Mouse (Mus musculus): ENCODE results near the gene Prm1.
"Not testable (repeated sequence)": the region's sequence is repeated elsewhere in the genome, so short reads cannot be mapped to it uniquely, and the experiment has no call there.

Prm1 gene

DNA sequence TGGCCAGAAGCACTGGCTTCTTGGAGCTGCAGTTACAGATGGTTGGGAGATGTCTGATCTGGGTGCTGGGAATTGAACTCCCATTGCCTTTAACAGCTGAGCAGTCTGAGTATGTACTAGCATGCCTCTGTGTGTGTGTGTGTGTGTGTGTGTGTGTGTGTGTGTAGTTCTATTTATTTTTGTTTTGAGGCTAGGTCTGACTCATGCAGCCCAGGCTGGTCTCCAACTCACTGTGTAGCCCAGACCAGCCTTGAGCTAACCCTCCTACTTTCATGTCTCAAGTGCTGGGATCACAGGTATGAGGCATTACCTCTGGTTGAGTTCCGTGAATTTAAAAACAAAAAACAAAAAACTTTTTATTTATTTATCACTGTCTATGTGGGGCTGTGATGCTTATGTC lies 18.9 kb upstream of the Prm1 start:
- no peak for DNase-seq (ENCODE audit: low spot score in 2 of 2)

DNA sequence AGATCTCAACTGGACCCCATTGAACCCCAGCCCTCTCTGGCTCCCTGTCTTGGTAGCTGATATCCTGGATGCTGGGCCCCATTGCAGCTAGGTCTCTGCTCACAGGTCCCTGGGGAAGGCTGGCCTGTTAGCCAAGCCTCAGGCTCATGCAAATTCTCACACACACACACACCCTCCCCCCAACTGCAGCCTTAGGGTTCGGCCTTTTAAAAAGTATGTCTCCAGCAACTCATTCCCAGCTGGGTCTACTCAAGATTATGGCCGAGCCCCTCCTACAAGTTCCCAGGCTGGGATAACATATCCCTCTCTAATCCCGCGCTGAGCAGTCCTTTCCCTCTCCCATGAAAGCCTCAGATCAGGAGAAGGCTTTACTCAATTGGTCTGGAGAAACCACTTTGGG lies 15.7 kb upstream of the Prm1 start:
- no peak for DNase-seq (ENCODE audit: low spot score in 2 of 2)

DNA sequence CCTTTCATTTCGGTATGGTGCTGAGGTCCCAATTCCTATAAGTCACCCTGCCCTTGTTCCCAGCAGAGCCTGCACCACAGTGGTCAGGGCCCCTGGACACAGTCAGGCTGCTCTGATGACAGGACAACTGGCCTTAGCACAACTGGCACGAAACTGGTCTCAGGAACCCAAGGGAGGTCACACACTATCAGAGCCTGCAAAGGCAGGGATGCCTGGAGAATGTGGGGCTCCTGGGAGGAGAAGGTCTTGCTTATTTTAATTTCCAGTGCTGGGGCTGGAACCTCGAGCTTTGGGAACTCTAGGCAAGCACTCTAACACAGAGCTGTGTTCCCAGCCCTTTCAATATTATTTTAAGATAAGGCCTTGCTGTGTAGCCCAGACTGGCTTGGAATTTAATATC lies 14.3 kb upstream of the Prm1 start:
- no peak for DNase-seq (ENCODE audit: low spot score in 2 of 2)

DNA sequence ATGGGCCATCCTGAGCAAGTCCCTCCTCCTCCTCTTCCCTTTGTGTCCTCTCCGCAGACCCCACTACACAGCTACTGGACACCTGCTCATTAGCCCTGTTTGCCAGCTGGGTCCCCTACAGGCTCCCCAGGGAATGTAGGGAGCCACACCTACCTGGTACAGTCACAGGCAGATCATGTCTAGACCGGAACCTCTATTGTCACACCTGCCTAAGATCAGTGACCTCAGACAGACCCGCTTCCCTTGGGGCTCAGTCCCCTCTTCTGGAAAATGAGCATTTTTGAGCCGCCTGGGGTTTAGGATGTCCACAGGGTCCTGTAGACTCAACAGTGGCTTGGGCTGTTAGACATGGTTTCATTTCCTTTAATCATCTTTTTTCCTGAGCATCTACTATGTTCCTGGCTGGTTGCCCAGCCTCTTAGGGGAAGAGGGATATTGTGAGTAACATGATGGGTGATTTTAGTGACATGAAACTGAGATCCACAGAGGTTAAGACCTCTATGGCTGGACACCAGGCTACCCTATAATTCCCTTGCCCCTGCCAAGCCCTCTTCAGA lies 13.0 kb upstream of the Prm1 start:
- no peak for DNase-seq (ENCODE audit: low spot score in 2 of 2)

DNA sequence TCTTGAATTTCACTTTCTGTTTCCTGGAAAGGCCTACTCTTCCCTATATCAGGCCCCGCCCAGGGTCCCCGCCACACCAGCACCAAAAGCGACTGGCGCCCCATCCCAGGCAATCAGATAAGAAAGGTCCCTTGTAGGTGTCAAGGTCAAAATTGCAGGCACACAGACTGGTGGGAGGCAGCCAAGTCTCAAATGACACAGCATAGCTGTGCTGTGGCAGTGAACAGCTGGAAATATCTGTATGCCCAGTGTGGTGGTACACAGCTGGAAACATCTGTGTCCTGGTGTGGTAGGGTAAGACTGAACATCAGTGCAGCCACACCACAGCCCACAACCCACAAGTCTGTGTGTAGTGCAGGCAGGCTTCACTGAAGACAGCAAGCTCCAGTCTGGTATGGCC lies 9.2 kb upstream of the Prm1 start:
- no peak for DNase-seq (ENCODE audit: low spot score in 2 of 2)

DNA sequence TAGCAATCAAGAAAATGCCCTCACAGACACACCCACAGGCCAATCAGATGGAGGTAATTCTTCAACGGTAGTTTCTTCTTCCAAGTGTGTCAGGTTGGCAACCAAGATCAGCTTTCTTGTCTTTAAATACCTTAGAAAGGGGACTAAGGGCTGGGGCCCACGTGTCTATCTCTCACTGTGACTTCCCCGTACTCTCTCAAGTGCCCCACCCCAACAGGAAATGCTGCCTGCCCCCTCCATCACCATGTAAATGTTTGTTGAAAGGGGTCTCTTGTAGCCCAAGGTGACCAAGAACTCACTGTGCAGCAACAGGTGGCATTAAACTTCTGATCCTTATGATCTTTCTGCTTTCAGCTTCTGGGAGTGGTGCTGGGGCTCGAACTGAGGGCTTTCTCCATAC lies 8.1 kb upstream of the Prm1 start:
- no peak for DNase-seq (ENCODE audit: low spot score in 2 of 2)

DNA sequence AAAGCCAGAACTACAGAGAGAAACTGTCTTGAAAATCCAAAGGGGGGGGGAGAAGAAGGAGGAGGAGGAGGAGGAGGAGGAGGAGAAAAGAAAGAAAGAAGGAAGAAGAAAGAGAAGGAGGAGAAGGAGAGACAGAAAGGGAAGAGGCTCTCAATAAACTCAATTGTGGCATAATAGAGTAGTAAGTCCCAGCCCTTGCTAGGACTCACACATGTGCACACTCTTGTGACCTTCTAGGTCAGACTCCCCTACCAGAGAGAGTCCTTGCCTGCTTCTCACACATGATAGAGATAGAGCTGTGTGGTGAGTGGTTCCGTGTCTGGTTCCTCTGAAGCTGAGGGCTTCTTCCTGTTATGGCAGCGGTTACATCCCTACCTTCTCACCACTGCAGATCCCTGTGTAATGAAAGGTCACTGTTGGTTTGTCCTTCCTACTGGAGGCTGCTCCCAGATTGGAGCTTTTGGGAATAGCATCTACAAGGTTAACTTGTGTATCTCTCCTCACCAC lies 7.3 kb upstream of the Prm1 start, which contains the start of gene Gm11172:
Gene Gm11172, plus strand, starts transcription at position 51 of the 507 bp plus-strand sequence.
- DNase-seq (ENCODE audit: low spot score in 2 of 2): no peak

DNA sequence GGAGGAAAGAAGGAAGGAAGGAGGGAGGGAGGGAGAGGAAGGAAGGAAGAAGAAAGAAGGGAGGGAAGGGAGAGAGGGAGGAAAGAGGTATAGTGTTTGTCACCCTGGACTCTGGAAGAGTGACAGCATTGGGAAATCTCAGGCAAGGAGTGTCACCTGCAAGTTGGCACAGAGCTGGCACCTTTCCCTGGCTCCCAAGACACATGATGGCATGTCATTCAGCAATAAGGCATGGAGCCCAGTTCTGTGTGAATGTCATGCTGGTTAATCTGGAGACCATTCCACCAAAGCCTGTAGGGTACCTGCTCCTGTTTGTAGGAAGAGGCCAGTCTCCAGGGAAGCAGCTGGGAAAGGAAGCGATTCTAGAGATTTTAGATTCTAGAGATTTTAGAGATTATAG lies 4.7 kb upstream of the Prm1 start:
- DNase-seq (ENCODE audit: low spot score in 2 of 2): no peak

DNA sequence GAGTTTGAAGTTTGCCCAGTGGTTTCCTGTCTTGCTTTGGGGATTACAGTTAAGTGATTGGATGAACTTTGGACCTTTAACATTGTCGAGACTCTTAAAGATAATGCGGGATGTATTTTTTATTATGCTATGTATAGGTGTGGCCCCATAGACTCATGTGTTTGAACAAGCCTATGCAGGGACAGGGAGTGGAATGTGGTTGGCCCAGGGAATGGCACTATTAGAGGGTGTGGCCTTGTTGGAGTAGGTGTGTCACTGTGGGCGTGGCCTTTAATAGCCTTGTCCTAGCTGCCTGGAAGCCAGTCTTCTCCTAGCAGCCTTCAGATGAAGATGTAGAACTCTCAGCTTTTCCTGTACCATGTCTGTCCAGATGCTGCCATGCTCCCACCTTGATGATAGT lies 3.2 kb downstream of the Prm1 start:
- DNase-seq (ENCODE audit: low spot score in 2 of 2): not testable (repeated sequence)

DNA sequence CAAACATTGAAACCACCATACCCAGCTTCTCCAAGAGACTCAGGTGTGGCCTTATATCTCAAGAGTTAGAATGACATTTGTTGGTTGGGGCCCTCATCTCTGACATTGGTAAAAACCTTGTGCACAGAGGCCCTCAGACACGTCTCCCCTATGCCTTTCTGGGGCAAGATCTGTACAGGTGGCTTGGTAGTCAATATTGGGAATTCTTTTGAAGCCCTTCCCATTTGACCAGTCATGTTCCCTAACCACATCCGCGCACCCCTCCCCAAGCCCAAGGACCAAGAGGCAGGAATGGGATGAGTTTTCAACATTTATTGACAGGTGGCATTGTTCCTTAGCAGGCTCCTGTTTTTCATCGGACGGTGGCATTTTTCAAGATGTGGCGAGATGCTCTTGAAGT lies 9.6 kb downstream of the Prm1 start, which contains the start of gene Prm2:
Gene Prm2, minus strand, starts transcription at position 101 of the 400 bp plus-strand sequence.
- DNase-seq (ENCODE audit: low spot score in 2 of 2): no peak

DNA sequence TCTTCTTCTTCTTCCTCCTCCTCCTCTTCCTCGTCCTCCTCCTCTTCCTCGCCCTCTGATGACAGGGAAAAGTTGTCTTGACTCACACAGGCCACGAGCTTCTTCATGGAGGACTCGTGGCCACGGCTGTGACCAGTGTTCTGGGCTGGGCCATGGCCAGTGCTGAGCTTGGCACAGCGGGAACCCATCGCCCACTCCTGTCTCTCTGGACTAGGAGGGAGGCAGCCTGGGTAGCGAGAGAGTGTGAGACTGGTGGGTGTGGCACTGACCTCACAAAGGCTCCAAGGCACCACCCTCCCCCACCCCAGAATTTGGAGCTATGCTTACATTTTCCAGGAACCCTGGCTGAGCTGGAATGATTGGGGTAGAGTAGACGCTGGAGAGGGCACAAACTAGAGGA lies 14.9 kb downstream of the Prm1 start, which contains the start of gene Prm3:
Gene Prm3, minus strand, starts transcription at position 213 of the 400 bp plus-strand sequence.
- DNase-seq (ENCODE audit: low spot score in 2 of 2): no peak

DNA sequence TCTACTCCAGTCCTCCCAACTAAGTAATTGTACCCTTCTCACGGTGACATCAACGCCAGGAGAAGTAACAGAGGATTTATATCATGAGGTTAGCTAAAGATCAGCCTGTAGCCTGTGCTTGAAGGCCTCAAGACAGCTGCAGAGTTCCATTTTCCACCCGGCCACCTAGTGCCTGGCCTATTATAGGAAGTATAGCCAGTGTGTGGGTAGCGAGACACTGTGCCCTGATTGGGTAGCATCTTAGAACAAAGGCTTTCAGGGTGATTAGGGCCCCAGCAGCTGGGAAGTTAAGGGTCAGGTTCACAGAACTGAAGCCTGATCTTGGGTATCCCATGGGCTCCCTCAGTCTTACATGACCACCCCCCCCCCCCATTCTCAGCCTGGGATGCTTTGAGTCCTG lies 16.8 kb downstream of the Prm1 start:
- DNase-seq (ENCODE audit: low spot score in 2 of 2): no peak

DNA sequence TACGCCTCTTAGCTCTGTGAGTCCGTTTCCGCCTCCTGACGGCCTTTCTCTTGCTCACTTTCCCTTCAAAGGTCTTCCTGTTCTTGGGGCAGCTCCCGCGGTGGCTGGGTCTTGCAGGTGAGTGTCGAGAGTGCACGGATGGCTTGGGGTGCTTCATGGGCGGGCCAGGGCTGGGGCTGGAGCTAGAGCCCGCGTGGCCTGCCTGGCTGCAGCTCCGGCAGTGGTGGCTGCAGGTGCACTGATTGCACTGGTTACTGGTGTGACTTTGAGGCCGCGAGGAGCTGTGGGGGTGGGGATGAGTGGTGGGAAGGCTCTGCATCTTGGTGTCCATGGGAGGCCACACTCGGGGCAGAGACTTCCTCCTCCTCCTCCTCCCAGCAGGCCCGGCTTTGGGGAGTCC lies 17.4 kb downstream of the Prm1 start, which contains the start of gene Tnp2:
Gene Tnp2, minus strand, starts transcription at position 390 of the 400 bp plus-strand sequence.
- no peak for DNase-seq (ENCODE audit: low spot score in 2 of 2)

DNA sequence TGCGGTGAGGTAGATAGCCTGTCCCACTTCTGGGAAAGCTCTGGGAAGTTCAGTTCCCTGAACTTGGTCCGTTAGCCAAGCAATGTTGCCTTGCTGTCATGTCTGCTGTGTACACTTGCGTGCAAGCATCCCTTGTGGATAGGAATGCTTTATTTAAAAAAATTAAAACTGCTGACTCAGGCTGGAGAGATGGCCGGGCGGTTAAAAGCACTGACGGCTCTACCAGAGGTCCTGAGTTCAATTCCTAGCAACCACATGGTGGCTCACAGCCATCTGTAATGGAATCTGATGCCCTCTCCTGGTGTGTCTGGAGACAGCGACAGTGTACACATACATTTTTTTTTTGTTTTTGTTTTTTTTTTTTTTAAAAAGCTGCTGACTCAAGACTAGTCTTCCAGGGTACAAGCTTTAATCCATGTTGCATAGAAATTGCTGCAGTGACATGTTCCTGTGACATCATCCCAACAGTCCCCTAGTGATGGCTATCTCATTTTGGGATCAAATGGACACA lies 18.0 kb downstream of the Prm1 start:
- DNase-seq (ENCODE audit: low spot score in 2 of 2): no peak

DNA sequence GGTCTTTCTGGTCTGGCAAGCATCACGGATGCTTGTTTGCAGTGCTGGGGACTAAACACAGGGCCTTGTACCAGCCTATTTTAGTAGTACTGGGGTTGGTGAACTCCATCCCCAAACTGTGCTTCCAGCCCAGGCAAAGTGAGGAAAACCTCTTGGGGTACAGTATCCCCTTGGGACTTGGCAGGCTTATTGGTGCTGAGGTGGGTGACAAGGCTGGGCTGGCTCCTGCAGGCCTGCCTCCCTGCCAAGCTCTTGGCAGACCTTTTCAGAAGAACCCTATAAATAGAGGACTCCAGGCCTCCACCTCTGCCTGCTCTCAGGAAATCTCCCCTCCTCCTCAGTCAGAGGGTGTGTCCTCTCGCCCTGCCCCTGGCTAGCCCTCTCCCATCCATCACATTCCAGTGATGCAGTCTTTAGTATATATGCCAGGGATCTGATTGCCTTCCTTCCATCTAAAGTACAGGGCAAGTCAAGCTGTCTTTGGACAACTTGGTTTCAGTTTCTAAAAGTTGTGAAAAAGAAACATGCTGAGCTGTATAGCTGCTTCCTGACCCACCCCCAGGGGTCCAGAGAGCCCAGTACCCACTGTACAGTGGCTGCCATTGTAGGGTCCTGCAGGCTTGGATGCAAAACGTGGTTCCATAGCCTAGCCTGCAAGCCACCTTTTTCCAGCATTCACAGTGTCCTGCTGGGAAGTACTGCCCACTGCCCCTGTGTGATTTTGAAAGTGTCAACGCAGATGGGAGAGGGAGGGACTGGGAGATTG lies 18.7 kb downstream of the Prm1 start:
- no peak for DNase-seq (ENCODE audit: low spot score in 2 of 2)

DNA sequence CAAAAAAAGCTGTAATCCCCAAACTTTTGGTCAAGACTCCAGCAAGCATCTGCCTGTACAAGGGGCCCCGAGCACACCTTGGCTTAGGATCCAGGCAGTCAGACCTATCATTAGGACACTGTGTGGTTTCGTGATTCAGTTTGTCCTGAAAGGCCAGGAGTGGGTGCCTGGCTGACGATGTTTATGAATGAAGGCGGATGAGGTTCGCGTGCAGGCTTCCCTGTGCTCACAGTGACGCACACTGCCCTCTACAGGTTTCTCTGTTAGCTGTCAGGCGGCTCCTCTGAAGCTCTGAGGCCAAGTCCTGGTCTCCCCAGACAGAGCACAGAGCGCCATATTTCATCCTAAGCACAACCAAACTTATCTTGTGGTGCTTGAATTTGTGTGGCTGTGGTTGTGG lies 19.4 kb downstream of the Prm1 start:
- peak; percentile 44 to 79 for DNase-seq (ENCODE audit: low spot score in 2 of 2)

DNA sequence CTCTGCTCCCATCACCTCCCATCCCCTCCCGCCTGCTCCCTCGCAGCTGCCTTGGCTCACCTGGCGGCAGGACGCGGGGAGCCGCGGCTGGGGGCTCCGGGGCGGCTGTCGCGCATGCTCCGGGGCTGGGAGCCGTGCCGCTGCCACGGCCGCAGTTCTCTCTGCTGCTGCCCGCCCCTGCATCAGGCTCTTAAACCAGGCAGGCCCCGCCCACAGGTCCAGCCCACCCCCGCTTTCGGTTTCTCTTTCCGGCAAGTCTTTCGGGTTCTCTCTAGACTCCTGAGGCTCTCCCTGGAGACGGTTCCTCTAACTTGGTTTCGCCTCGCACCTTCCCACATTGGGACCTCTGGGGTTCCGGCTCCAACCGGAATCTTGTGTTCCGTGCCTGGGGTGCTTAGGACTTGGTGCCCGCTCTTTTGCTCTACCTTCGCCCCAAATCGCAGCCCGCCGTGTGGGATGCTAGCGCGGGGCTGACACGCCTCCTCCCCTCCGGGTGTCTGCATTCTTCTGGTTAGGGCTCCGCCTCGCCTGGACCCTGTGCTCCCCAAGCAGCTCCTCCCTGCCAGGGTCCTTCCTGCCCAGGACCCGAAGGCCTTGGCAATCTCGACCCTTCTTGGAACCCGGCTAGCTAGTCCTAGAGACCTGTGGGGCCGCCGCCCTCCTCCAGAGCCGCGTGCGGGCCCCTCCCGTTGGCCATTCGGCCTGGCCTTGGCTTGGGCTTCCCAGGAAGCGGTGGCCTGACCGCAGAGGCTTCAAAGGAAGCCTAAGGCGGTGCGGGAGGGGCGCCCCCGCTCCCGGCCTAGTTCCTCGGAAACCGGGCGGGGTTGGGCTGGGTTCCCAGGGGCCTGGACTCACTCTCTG lies 20.0 kb downstream of the Prm1 start, which contains the start of gene Socs1:
Gene Socs1, minus strand, starts transcription at position 166 of the 861 bp plus-strand sequence.
- peak; percentile 85 to 87 for DNase-seq (ENCODE audit: low spot score in 2 of 2)

DNA sequence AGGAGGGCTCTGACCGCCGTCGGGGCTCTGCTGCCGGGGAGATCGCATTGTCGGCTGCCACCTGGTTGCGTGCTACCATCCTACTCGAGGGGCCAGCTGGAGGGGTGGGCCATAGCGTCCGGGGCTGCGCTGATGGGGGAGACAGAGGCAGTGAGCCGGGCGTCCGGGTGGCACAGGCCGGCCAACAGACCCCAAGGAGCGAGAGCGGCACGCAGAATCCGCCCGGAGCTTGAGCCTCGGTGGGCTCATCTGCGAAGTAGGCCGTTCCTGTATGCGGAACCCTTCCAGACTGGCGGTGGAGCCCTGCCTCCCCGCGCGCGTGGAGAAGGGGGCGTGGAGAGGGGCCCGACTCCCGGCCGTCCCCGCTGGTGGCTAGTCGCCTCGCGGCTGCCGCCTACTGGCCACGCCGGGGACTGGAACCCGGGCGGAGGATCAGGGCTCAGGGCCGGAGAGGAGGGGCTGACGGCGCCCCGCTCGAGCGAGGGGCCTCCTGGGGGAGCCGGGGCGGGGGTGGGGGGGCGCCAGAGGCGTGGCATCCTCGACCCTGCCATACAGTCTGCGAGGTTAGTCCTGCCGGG lies 20.8 kb downstream of the Prm1 start:
- DNase-seq (ENCODE audit: low spot score in 2 of 2): peak; percentile 85 to 86

DNA sequence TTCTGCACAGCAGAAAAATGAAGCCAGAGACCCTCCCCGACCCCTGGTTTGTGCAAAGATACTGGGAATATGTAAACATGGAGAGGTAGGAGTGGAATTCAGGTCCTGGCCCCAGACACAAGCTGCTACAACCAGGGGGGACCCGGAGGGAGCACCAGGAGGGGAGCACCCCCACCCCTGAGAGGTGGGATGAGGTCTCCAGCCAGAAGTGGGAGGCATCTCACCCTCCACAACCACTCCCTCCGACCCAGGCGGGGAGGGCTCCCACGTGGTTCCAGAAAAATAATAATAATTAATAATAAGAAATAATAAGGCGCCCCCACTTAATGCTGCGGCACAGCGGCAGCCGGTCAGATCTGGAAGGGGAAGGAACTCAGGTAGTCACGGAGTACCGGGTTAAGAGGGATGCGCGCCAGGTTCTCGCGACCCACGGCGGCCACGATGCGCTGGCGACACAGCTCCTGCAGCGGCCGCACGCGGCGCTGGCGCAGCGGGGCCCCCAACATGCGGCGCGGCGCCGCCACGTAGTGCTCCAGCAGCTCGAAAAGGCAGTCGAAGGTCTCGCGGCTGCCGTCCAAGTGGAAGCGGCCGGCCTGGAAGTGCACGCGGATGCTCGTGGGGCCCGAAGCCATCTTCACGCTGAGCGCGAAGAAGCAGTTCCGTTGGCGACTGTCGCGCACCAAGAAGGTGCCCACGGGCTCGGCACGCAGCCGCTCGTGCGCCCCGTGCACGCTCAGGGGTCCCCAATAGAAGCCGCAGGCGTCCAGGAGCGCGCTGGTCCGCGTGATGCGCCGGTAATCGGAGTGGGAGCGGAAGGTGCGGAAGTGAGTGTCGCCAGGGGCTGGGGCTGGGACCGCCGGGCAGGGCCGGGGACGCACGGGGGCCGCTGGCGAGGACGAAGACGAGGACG lies 21.5 kb downstream of the Prm1 start:
- DNase-seq (ENCODE audit: low spot score in 2 of 2): no peak

DNA sequence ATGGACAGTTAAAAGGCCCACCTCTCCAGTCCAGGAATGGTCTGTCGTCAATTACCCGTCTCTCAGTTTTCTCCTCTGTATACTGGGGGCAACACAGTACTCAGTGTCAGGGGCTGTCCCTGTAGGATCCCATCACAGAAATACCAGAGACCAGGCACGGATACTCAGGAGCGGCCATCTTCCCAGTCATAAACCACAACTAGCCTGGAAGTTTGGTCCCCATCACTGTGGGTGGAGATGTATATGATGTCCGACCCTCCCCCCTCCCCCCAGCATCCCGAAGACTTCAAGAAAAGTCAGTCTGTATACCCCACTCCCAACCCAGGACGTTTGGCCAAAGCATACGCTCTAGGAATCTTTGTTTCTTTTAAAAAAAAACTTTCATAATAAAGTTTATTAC lies 22.2 kb downstream of the Prm1 start:
- DNase-seq (ENCODE audit: low spot score in 2 of 2): no peak

DNA sequence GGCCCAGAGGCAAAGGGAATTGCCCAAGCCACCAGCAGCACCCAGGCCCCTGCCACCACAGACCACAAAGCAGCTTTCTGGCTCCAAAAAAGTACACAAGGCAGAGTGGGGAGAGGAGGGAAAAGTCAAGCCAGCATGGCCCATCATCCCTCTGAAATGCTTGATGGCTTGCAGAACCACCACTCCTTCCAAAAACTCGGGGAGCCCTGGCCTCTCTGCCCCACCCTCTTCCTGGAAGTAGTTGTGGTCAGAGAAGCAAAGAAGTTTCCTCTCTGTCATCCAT lies 22.5 kb downstream of the Prm1 start:
- no peak for DNase-seq (ENCODE audit: low spot score in 2 of 2)
